Mouse (Mus musculus): ENCODE data around the gene Hfe2. TPM values are rescaled to one million over a fixed set of nuclear protein-coding genes. Genes with fewer than 3 reads are reported as not detected.

Gene Hfe2
- polyA plus RNA-seq, 1 experiment from 2014 or later = 3.3 TPM

DNA sequence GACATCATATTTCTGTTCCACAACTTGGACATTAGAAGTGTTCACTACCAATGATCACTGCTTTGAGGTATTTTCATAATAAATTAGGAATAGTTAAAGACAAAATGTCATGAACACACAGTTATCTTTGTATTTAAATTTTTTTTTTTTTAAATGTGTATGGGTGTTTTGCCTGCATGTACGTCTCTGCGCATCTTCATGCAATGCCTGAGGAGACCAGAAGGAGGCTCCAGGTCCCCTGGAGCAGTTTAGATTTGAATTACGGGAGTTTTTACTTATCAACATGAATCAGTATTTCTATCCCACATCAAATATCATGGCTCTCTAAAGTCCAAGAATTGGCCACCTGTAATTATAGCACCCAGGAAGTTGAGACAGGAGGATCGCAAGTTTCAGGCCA, 2.8 kb upstream of the Hfe2 start:
- no peak overlapping the region for H3K4me2 ChIP-seq (ENCODE audit: low read length)
- peaks cover 4% of the 10 kb centered on the region; the same call in 1 of the 2 replicates for H3K4me1 ChIP-seq (ENCODE audit: control insufficient read depth, insufficient read depth, low read depth, low read length)
- no peak overlapping the region for H3K27ac ChIP-seq (ENCODE audit: low read depth, low read length)
- H3K9me3 ChIP-seq (ENCODE audit: control insufficient read depth, low read length) = no peaks in the 10 kb centered on the region
- H3K4me3 ChIP-seq (ENCODE audit: low read length) = no peak overlapping the region
- no peak for ATAC-seq
- no peaks in the 10 kb centered on the region for H3K36me3 ChIP-seq (ENCODE audit: control insufficient read depth, insufficient read depth, low read length)
- no peak overlapping the region for H3K9ac ChIP-seq (ENCODE audit: low read depth, low read length)
- peaks cover 12% of the 10 kb centered on the region for H3K27me3 ChIP-seq (replicated peaks; ENCODE audit: control insufficient read depth, insufficient read depth, low read length)
- 65% methylated on average over 4 of the region's 4 CpGs for WGBS

DNA sequence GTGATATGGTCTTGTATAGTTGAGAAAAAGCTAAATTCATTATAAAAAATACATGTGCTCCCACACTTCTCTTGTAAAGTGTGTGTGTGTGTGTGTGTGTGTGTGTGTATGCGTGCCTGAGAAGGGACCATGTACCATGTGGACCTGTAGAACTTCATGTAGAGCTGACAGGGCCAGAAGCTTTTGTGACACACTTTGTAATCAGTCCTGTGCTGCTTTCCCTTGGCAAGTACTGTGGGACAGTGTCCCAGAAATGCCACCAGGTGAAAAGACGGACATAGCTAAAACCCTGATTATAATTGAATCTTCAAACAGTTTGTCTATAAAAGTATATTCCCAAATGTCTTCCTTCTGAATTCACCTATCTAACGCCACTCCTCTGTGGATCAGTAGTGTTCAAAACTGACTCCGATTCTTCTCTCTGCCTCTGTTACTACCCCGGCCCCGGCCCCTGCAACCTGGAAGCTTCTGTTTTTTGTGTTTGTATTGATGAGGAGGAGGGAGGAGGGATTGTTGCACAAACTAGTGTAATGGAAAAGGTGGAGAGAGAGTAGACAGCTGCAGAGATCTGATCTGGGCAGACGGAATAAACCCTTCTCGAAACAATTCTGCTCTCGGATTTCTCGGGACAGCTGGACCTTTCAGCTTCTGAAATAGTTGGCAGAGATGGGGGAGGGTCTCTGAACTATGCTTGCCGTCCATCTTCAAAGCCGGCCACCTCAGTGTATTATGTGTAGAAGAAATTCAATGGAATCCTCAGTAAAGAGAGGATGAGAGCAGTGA, 753 bp upstream of the Hfe2 start:
- Histone ChIP-seq H3K9me3 (ENCODE audit: control insufficient read depth, low read length) (no peaks in the 10 kb centered on the region), H3K27me3 (replicated peaks; ENCODE audit: control insufficient read depth, insufficient read depth, low read length) (peaks cover 19% of the 10 kb centered on the region), H3K4me2 (ENCODE audit: low read length) (no peak overlapping the region), H3K4me3 (ENCODE audit: low read length) (no peak overlapping the region), H3K4me1 (ENCODE audit: control insufficient read depth, insufficient read depth, low read depth, low read length) (peaks cover 10% of the 10 kb centered on the region), H3K27ac (ENCODE audit: low read depth, low read length) (no peak overlapping the region), H3K36me3 (ENCODE audit: control insufficient read depth, insufficient read depth, low read length) (no peaks in the 10 kb centered on the region), H3K9ac (ENCODE audit: low read depth, low read length) (no peak overlapping the region)
- 77% methylated on average over 12 of the region's 12 CpGs for WGBS
- ATAC-seq = no peak

- WGBS = 77% methylated on average over 10 of the region's 11 CpGs
- no peak overlapping the region for H3K27ac ChIP-seq (ENCODE audit: low read depth, low read length)
- 0 out of 2 replicates have a peak, but pooled peaks have one; percentile 22 for ATAC-seq
- no peak overlapping the region; the same call in 1 of the 2 replicates for H3K9ac ChIP-seq (ENCODE audit: low read depth, low read length)
- H3K36me3 ChIP-seq (ENCODE audit: control insufficient read depth, insufficient read depth, low read length) = no peaks in the 10 kb centered on the region
- peaks cover 10% of the 10 kb centered on the region for H3K4me1 ChIP-seq (ENCODE audit: control insufficient read depth, insufficient read depth, low read depth, low read length)
- peak overlapping the region; percentile 96 for H3K4me2 ChIP-seq (ENCODE audit: low read length)
- H3K4me3 ChIP-seq (ENCODE audit: low read length) = peak overlapping the region; percentile 54; the same call in 1 of the 2 replicates
- H3K27me3 ChIP-seq (replicated peaks; ENCODE audit: control insufficient read depth, insufficient read depth, low read length) = peaks cover 19% of the 10 kb centered on the region
- H3K9me3 ChIP-seq (ENCODE audit: control insufficient read depth, low read length) = no peaks in the 10 kb centered on the region
Observed at GRCm38 (mm10) chr3:96526013-96526762, 1.2 kb downstream of the Hfe2 start.

DNA sequence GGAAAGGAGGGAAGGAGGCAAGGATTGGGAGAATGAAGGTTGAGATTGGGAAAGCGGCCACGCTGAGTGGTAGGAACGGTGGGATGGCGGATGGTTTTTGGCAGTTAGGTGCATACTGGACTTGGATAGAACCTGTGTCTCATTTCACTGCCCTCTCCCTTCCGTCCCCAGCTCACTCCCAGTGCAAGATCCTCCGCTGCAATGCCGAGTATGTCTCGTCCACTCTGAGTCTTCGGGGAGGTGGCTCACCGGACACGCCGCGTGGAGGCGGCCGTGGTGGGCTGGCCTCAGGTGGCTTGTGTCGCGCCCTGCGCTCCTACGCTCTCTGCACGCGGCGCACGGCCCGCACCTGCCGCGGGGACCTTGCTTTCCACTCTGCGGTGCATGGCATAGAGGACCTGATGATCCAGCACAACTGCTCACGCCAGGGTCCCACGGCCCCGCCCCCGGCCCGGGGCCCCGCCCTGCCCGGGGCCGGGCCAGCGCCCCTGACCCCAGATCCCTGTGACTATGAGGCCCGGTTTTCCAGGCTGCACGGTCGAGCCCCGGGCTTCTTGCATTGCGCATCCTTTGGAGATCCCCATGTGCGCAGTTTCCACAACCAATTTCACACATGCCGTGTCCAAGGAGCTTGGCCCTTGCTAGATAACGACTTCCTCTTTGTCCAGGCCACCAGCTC, 2.0 kb downstream of the Hfe2 start:
- H3K9me3 ChIP-seq (ENCODE audit: control insufficient read depth, low read length) = no peaks in the 10 kb centered on the region
- peak overlapping the region; percentile 96 for H3K4me2 ChIP-seq (ENCODE audit: low read length)
- H3K4me3 ChIP-seq (ENCODE audit: low read length) = peak overlapping the region; percentile 54
- peak overlapping the region; percentile 67 for H3K9ac ChIP-seq (ENCODE audit: low read depth, low read length)
- WGBS = 4% methylated on average over 44 of the region's 44 CpGs
- peaks cover 19% of the 10 kb centered on the region for H3K27me3 ChIP-seq (replicated peaks; ENCODE audit: control insufficient read depth, insufficient read depth, low read length)
- H3K36me3 ChIP-seq (ENCODE audit: control insufficient read depth, insufficient read depth, low read length) = no peaks in the 10 kb centered on the region
- H3K27ac ChIP-seq (ENCODE audit: low read depth, low read length) = no peak overlapping the region
- peak; percentile 80 for ATAC-seq
- H3K4me1 ChIP-seq (ENCODE audit: control insufficient read depth, insufficient read depth, low read depth, low read length) = peaks cover 10% of the 10 kb centered on the region

DNA sequence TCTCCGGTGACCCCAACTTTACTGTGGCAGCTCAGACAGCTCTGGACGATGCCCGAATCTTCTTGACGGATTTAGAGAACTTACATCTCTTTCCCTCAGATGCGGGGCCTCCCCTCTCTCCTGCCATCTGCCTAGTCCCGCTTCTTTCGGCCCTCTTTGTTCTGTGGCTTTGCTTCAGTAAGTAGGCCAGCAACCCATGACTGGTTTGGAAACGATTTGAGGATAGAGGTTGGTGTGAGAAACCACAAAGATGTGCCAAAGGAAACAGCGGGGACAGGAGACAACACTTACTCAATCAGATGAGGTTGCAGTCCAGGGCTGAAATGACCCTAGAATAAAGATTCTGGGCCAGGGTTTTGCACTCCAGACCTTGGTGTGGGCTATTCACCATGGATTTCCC, 3.5 kb downstream of the Hfe2 start:
- no peaks in the 10 kb centered on the region for H3K36me3 ChIP-seq (ENCODE audit: control insufficient read depth, insufficient read depth, low read length)
- H3K9me3 ChIP-seq (ENCODE audit: control insufficient read depth, low read length) = no peaks in the 10 kb centered on the region
- peaks cover 19% of the 10 kb centered on the region for H3K27me3 ChIP-seq (replicated peaks; ENCODE audit: control insufficient read depth, insufficient read depth, low read length)
- ATAC-seq = no peak
- no peak overlapping the region for H3K4me3 ChIP-seq (ENCODE audit: low read length)
- 52% methylated on average over 9 of the region's 9 CpGs for WGBS
- peaks cover 10% of the 10 kb centered on the region for H3K4me1 ChIP-seq (ENCODE audit: control insufficient read depth, insufficient read depth, low read depth, low read length)
- H3K27ac ChIP-seq (ENCODE audit: low read depth, low read length) = no peak overlapping the region
- H3K9ac ChIP-seq (ENCODE audit: low read depth, low read length) = no peak overlapping the region
- H3K4me2 ChIP-seq (ENCODE audit: low read length) = no peak overlapping the region

GRCm38 (mm10) chr3:96532050-96532449, 7.1 kb downstream of the Hfe2 start:
- no peak for ATAC-seq
- H3K27ac ChIP-seq (ENCODE audit: low read depth, low read length) = no peak overlapping the region
- peaks cover 7% of the 10 kb centered on the region for H3K4me1 ChIP-seq (ENCODE audit: control insufficient read depth, insufficient read depth, low read depth, low read length)
- H3K4me3 ChIP-seq (ENCODE audit: low read length) = no peak overlapping the region
- H3K4me2 ChIP-seq (ENCODE audit: low read length) = no peak overlapping the region
- no peaks in the 10 kb centered on the region for H3K36me3 ChIP-seq (ENCODE audit: control insufficient read depth, insufficient read depth, low read length)
- no peaks in the 10 kb centered on the region for H3K9me3 ChIP-seq (ENCODE audit: control insufficient read depth, low read length)
- H3K27me3 ChIP-seq (replicated peaks; ENCODE audit: control insufficient read depth, insufficient read depth, low read length) = peaks cover 8% of the 10 kb centered on the region
- no peak overlapping the region for H3K9ac ChIP-seq (ENCODE audit: low read depth, low read length)
- 72% methylated on average over 7 of the region's 7 CpGs for WGBS

- Histone ChIP-seq H3K4me3 (ENCODE audit: low read length) (no peak overlapping the region), H3K27ac (ENCODE audit: low read depth, low read length) (no peak overlapping the region), H3K9me3 (ENCODE audit: control insufficient read depth, low read length) (no peaks in the 10 kb centered on the region), H3K4me2 (ENCODE audit: low read length) (no peak overlapping the region), H3K9ac (ENCODE audit: low read depth, low read length) (no peak overlapping the region), H3K27me3 (replicated peaks; ENCODE audit: control insufficient read depth, insufficient read depth, low read length) (no peaks in the 10 kb centered on the region), H3K4me1 (ENCODE audit: control insufficient read depth, insufficient read depth, low read depth, low read length) (no peaks in the 10 kb centered on the region), H3K36me3 (ENCODE audit: control insufficient read depth, insufficient read depth, low read length) (no peaks in the 10 kb centered on the region)
- WGBS = 71% methylated on average over 2 of the region's 2 CpGs
- no peak for ATAC-seq
Observed at GRCm38 (mm10) chr3:96534300-96534699, 9.3 kb downstream of the Hfe2 start.

- Histone ChIP-seq H3K9ac (ENCODE audit: low read depth, low read length) (no peak overlapping the region), H3K9me3 (ENCODE audit: control insufficient read depth, low read length) (no peaks in the 10 kb centered on the region), H3K4me2 (ENCODE audit: low read length) (no peak overlapping the region), H3K27me3 (replicated peaks; ENCODE audit: control insufficient read depth, insufficient read depth, low read length) (no peaks in the 10 kb centered on the region), H3K36me3 (ENCODE audit: control insufficient read depth, insufficient read depth, low read length) (no peaks in the 10 kb centered on the region), H3K27ac (ENCODE audit: low read depth, low read length) (no peak overlapping the region), H3K4me3 (ENCODE audit: low read length) (no peak overlapping the region), H3K4me1 (ENCODE audit: control insufficient read depth, insufficient read depth, low read depth, low read length) (no peaks in the 10 kb centered on the region)
- WGBS = 80% methylated on average over 2 of the region's 2 CpGs
- no peak for ATAC-seq
Observed at GRCm38 (mm10) chr3:96539316-96539715, 14.3 kb downstream of the Hfe2 start.

DNA sequence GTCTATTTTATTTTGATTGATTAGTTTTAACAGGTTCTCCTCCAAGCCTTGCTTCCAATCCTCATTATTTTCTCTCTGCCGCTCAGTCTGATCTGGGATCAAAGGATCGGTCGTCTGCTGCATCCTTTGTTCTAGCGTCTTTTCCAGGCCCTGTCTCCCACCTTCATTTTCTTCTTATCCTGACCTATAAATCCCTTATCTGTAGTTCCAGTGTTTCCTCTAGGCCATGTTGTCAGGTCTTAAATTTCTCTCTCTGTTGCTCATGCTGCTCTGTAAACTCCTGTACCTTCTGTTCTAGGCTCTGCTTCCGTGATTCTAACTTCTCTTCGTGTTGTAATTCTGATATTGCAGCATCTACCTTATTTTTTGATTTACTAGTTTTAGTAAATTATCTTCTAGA, 15.8 kb downstream of the Hfe2 start:
- Histone ChIP-seq H3K4me3 (ENCODE audit: low read length) (no peak overlapping the region), H3K27ac (ENCODE audit: low read depth, low read length) (no peak overlapping the region), H3K9ac (ENCODE audit: low read depth, low read length) (no peak overlapping the region), H3K4me2 (ENCODE audit: low read length) (no peak overlapping the region), H3K4me1 (ENCODE audit: control insufficient read depth, insufficient read depth, low read depth, low read length) (no peaks in the 10 kb centered on the region), H3K36me3 (ENCODE audit: control insufficient read depth, insufficient read depth, low read length) (no peaks in the 10 kb centered on the region), H3K9me3 (ENCODE audit: control insufficient read depth, low read length) (no peaks in the 10 kb centered on the region), H3K27me3 (replicated peaks; ENCODE audit: control insufficient read depth, insufficient read depth, low read length) (no peaks in the 10 kb centered on the region)
- no peak for ATAC-seq
- 50% methylated on average over 6 of the region's 6 CpGs for WGBS

Measured in hindbrain, embryonic 16.5 days (tissue).